Mouse (Mus musculus) kidney, adult 2 months (tissue): ENCODE results near the gene Cacna1a.

Source experiments
- CTCF ChIP-seq: fragments of 200-500 bp; conservative IDR thresholded peaks from 2 replicates; pipeline ENCODE4 v1.5.1; 2011; ENCODE audit warnings: low read depth, mild to moderate bottlenecking, control low read depth, low read length, moderate library complexity, mixed read lengths; ENCODE audit not compliant: insufficient read depth, insufficient read length
- POLR2A ChIP-seq: fragments of 200-500 bp; IDR thresholded peaks from one replicate; pipeline ENCODE4 v1.6.1; 2011; ENCODE audit warnings: low read depth, low read length, control low read depth

DNA sequence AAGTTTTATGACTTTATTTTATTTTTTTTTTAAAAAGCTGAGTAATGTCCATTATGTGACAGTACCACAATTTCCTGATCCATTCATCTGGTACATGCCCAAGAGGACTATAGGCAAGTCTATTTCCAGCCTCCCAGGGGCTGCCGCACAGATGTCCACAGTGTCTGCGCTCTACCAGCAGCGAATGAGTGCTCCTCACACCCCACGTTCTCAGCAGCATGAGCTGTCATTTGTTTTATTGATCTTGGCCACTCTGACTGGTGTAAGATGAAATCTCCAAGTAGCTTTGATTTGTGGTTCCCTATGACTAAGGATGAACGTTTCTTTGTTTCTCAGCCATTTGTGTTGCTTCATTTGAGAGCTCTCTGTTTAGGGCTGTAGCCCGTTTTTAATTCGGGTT is 6.6 kb upstream of the Cacna1a start:
- TF ChIP-seq POLR2A, result no peak
- TF ChIP-seq CTCF, result no peak
